Mouse (Mus musculus) cerebellum, postnatal 14 days (tissue): ENCODE data around the gene Rsad2.
"Not testable (repeated sequence)": the region's sequence is repeated elsewhere in the genome, so short reads cannot be mapped to it uniquely, and the experiment has no call there.

Source experiments
- DNase-seq, 2 experiments: peaks; one replicate each; pipeline ENCODE4 v3.0.0; 2021; ENCODE audit warnings: mixed read lengths in 2 of 2

Rsad2 gene

GRCm38 (mm10) chr12:26456028-26456698 lies at the start of gene Rsad2:
TSS of gene Rsad2 (minus strand) at chr12:26456452.
- peak; percentile 15 to 30 for DNase-seq

- no peak for DNase-seq
Measured at GRCm38 (mm10) chr12:26501042-26501441, 44.8 kb upstream of the Rsad2 start.

- DNase-seq, result no peak
Measured at GRCm38 (mm10) chr12:26489942-26490341, 33.7 kb upstream of the Rsad2 start.

DNA sequence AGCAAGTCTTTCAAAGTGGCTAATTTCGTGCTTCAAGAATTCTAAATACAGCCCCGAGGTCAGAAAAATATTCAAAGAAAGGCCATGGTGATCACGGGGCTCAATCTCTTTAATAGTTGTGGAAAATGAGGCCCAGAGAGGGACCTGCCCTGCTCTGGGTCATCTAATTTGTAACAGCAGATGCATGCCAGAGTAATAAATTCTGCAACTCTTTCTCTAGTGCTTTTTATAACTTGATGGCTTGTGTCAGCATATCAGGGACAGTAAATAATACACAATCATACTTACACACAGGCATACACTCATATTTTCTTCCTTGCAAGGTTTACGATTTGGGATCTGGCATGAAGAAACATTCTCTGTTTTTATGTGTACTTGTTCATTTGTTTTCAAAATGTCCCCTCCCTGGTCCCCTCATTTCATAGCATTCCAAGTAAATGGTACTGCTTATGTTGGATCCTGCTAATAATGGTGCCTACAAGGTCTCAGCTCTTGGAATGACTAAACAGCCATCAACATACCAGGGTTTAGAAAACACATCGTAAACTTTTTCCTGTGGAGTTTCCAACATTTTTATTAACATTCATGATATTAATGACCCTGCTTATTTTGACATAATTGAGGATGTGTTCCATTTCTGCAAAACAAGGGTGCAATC lies 32.5 kb upstream of the Rsad2 start:
- no peak for DNase-seq

DNA sequence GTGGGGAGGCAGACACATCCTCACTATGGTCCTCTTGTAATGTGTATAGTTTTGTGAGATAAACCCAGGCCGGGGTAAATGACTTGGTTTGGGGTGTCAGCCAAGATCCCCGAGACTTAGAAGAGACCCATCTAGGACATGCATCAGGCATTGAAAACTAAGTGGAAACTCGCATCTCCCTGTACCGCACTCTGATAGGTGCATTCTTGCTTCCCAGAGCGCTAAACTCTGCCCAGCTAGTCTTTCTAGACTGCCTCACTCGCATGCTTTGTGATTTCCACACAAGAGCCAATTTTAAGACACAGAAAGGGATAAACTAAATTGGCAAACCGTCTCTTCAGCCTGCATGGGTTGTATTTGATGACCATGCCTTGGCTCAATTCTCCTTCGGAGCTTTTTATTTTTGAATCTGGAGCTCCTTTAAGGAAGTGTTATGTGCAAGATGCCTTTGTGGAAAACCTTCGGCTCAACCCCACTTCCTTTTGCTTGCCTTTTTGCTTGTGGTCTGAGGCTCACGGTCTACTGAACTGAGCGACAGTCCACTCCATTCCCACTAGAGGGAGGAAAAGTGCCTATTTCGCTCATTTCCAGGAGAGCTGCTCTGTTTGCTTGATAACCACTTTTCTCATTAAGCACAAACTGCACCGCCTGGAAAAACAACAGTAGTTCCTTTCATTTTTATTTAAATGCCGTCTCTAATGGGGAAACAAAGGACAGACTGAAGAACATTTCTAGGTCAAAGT lies 31.8 kb upstream of the Rsad2 start:
- DNase-seq, result peak; percentile 45 to 56

GRCm38 (mm10) chr12:26485738-26486580 lies 29.7 kb upstream of the Rsad2 start:
- not testable (repeated sequence) for DNase-seq

- DNase-seq, result no peak
Measured at GRCm38 (mm10) chr12:26478196-26479004, 22.1 kb upstream of the Rsad2 start.

DNA sequence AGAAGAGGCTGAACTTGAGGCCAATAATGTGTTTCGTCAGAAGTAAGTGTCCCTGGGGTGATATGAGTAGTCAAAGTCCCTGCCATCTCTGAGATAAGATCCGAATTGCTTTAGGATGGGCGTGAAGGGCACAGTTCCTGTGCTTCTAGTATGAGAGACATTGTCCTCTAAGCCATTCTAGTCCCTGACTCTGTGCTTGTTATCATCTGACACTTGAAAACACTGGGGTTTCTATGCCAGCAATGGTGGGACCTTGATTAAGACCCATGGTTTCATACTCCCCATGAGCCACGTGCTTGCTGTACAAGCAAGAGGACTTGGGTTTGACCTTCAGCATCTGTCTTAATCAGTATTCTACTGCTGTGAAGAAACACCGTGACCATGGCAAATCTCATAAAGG lies 20.9 kb upstream of the Rsad2 start:
- no peak for DNase-seq

DNA sequence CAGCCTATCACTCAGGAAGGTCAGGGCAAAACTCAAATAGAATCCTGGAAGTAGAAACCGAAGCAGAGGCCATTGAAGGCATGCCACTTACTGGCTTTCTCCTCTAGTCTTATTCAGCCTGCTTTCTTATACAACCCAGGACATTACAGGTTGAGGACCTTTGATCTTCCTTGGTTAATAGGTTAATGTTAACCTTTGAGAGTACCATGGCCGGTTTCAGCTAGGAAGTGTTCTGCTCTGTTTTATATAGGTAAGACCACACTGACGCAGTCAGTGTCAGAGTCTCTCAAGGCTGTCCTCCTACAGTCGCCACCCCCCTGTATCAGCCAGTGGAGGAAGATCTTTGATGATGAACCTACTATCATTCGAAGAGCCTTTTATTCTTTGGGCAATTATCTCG lies 17.5 kb upstream of the Rsad2 start:
- no peak for DNase-seq

GRCm38 (mm10) chr12:26472770-26473481 lies 16.7 kb upstream of the Rsad2 start:
- DNase-seq, result no peak

GRCm38 (mm10) chr12:26471376-26471775 lies 15.1 kb upstream of the Rsad2 start:
- no peak for DNase-seq

DNA sequence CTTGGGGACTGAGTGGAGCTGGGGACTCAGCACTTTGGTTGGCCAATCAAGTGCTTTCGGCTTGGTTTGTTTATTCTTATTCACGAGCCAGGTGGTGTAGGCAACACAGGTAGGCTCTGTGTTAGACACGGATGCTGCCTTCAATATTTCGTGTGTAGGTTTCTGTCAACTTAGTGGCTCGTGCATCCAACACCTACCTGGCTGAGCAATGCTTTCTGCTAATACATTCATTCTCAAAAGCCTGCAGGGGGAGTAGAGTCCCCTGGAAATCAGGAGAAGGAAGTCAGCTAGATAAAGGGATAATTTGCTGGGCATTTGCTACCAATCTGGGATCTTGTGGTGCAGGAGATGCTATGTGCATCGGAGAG lies 13.8 kb upstream of the Rsad2 start:
- DNase-seq, result no peak

DNA sequence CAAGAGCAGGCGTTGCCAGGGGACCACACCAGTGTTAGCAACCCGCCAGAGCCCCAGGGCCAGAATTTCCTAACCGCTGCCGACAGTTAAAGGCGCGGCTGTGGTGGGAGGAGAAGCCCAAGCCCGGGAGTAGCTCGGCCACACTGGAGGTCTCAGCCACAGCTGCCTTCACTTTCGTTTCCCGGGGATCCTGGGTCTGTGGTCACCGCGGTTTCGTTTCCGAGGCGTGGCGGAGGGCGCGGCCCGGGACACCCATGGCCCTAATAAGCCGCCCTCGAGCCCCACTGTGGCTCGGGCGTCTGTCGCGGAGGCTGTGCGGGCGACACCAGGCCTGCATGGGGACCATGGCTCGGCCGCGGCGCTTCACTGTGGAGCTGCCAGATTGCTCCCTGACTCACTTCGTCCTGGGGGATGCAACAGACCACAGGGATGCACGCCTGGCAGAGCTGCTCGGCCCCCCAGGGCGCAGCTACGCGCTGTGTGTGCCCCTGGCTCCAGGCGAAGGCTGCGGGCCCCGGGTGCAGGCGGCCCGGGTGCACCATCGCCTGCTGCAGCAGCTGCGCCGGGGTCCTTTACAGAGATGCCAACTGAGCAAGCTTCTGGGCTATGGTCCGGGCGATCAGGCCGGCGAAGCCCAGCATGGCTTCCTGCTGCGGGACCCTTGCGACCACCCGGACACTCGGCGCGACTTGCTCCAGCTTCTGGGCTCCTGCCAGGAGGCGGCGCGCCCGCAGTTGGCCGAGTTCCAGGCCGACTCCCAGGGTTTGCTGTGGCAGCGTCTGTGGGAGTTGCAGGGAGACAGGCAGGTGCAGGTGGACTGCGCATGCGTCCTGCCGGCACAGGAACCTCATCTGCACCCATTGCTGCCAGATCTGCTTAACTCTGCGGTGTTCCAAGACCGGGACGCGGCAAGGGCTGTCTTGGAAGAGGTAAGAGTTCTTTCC lies 13.1 kb upstream of the Rsad2 start, which contains the start of gene Cmpk2:
Gene Cmpk2, plus strand, starts transcription at position 107 of the 944 bp plus-strand sequence.
- peak; percentile 86 to 87 for DNase-seq

- DNase-seq, result no peak
Measured at GRCm38 (mm10) chr12:26465600-26465999, 9.3 kb upstream of the Rsad2 start.

- no peak for DNase-seq
Measured at GRCm38 (mm10) chr12:26460091-26460490, 3.8 kb upstream of the Rsad2 start.

- no peak for DNase-seq
Measured at GRCm38 (mm10) chr12:26454682-26455081, 1.6 kb downstream of the Rsad2 start.

DNA sequence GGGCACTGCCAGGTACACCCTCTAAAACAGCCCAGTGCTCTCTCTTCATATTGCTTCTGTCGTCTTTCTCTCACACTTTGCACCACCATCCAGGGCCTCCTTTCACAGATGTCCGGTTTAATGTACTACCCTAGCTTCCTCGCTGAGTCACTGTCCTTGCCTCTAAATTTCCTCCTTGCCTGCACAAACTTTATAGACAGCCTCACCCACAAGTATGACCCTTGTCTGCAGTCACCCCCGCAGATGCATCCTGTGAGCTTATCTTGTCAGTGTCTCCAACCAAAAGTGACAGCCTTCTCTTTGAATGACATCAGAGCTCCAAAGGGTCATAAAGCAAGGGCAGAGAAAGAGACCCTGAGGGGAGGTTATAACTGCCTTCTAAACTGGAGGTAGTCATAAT lies 3.3 kb downstream of the Rsad2 start:
- no peak for DNase-seq

GRCm38 (mm10) chr12:26451150-26451549 lies 5.1 kb downstream of the Rsad2 start:
- DNase-seq, result no peak

- no peak for DNase-seq
Measured at GRCm38 (mm10) chr12:26449483-26449882, 6.8 kb downstream of the Rsad2 start.

GRCm38 (mm10) chr12:26446377-26447045 lies 9.7 kb downstream of the Rsad2 start:
- DNase-seq, result no peak
